Mouse (Mus musculus) frontal cortex, postnatal 36 days (tissue): ENCODE results near the gene Specc1l.

Source experiments
- DNase-seq, 2 experiments: peaks; one replicate each; pipeline ENCODE4 v3.0.0; 2022; ENCODE audit warnings: low spot score in 2 of 2

Gene Specc1l

GRCm38 (mm10) chr10:75355341-75355740 is 143.5 kb downstream of the Specc1l start:
- no peak for DNase-seq
